In the genomic region with DNA sequence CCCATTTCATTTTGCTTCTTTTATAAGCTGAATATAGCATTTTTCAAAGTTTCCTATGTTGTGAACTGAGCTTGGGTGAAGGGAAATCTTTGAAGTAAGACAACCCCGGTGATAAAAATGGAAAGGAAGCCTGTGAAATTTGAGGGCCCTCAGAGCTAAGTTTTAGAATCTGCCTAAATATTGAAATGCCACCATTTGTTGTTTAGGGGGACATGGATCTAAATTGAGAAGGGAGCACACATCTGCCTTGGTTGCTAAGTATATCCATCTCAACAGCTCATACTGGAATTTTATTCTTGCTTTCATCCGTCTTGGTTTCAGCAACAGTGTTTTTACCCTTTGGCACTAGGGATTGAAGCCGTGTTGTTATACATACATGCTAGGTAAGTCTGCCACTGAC, we compare ENCODE assay signal across 25 mouse cellular contexts. TPM values are rescaled to one million over a fixed set of nuclear protein-coding genes. Genes with fewer than 3 reads are reported as not detected.
"Had no signal": no experiment of that assay in that cellular context is flagged by ENCODE, and none has a peak within 500 bp of the region (broad histone marks: within the 10 kb centered on the region; RNA-seq: fewer than 3 reads in every experiment).

No protein-coding gene starts in this region.

- H3K27ac ChIP-seq: heart, adult 2 months; heart, embryonic 13.5 days; heart, embryonic 15.5 days; hindbrain, embryonic 13.5 days; hindbrain, embryonic 15.5 days; hindbrain, postnatal 0 days; kidney, embryonic 15.5 days; kidney, postnatal 0 days; limb, embryonic 13.5 days; limb, embryonic 15.5 days; liver, embryonic 12.5 days; liver, embryonic 14.5 days had no signal

- DNase-seq: gastrocnemius, postnatal 14 days; gastrocnemius, postnatal 36 days; heart, adult 11 months; heart, adult 2 months; heart, postnatal 14 days; heart, postnatal 36 days; kidney, adult 11 months; kidney, adult 2 months; kidney, adult 9 months; kidney, postnatal 14 days; kidney, postnatal 36 days; left cerebral cortex, postnatal 4 days had no signal

- ATAC-seq: hindbrain, postnatal 0 days; intestine, embryonic 16.5 days; liver, embryonic 12.5 days had no signal

- H3K4me3 ChIP-seq: heart, adult 2 months; heart, embryonic 13.5 days; heart, embryonic 15.5 days; hindbrain, embryonic 13.5 days; hindbrain, embryonic 15.5 days; kidney, embryonic 15.5 days; limb, embryonic 13.5 days; limb, embryonic 15.5 days; liver, embryonic 12.5 days had no signal

RNA-seq across cellular contexts. Expression of gene Rapsn, which starts 49.4 kb away (rescaled TPM):
- total RNA-seq: hindbrain, postnatal 0 days; left cerebral cortex, postnatal 4 days; liver, adult 2 months had no signal
